Mouse (Mus musculus) lung, embryonic 15.5 days (tissue): Measurements from ENCODE around the gene Tmem170. TPM values are rescaled to one million over a fixed set of nuclear protein-coding genes. Genes with fewer than 3 reads are reported as not detected.

ENCODE experiments used
- polyA plus RNA-seq: library from polyadenylated mRNA; unstranded; fragments of >200 nt; fragmentation: Nextera tagmentation; extraction: Ambion mirVana; gene quantifications from 2 replicates; pipeline ENCODE4 v1.2.1, GENCODE M21; 2015

The Tmem170 gene
- polyA plus RNA-seq, 1 experiment from 2014 or later = 10.2 TPM

Other genes with a start within 250 kb of the Tmem170 start
- gene Ldhd, start 246.4 kb downstream of the Tmem170 start, polyA plus RNA-seq = 0.54 and 0.63 TPM in 2 replicates
- gene Zfp1, start 233.3 kb downstream of the Tmem170 start, polyA plus RNA-seq = 18.9 and 20.0 TPM in 2 replicates
- gene Ctrb1, start 185.7 kb downstream of the Tmem170 start, polyA plus RNA-seq = 0.17 and 10.5 TPM in 2 replicates
- 40.7 and 42.6 TPM in 2 replicates for gene Bcar1, start 132.9 kb downstream of the Tmem170 start, polyA plus RNA-seq
- 195 and 203 TPM in 2 replicates for gene Cfdp1, start 22.5 kb downstream of the Tmem170 start, polyA plus RNA-seq
- gene Chst5, start 33.7 kb upstream of the Tmem170 start, polyA plus RNA-seq = 11.4 and 12.0 TPM in 2 replicates
- gene Tmem231, start 57.1 kb upstream of the Tmem170 start, polyA plus RNA-seq = 18.1 and 18.2 TPM in 2 replicates
- gene Gabarapl2, start 64.0 kb upstream of the Tmem170 start, polyA plus RNA-seq = 181 and 184 TPM in 2 replicates
- 8.6 and 9.8 TPM in 2 replicates for gene Adat1, start 115.6 kb upstream of the Tmem170 start, polyA plus RNA-seq
- 188 and 191 TPM in 2 replicates for gene Kars, start 134.6 kb upstream of the Tmem170 start, polyA plus RNA-seq
- gene Terf2ip, start 134.6 kb upstream of the Tmem170 start, polyA plus RNA-seq = 23.7 and 24.3 TPM in 2 replicates
- gene Gm6793, start 138.3 kb upstream of the Tmem170 start, polyA plus RNA-seq = 0.31 and 0.75 TPM in 2 replicates